Mouse (Mus musculus): ENCODE results near the gene Cd109. TPM values are rescaled to one million over a fixed set of nuclear protein-coding genes. Genes with fewer than 3 reads are reported as not detected.

Gene Cd109
- 2.1 and 2.2 TPM in 2 replicates for polyA plus RNA-seq (2014; fragmentation: Nextera tagmentation; extraction: Ambion mirVana)

DNA sequence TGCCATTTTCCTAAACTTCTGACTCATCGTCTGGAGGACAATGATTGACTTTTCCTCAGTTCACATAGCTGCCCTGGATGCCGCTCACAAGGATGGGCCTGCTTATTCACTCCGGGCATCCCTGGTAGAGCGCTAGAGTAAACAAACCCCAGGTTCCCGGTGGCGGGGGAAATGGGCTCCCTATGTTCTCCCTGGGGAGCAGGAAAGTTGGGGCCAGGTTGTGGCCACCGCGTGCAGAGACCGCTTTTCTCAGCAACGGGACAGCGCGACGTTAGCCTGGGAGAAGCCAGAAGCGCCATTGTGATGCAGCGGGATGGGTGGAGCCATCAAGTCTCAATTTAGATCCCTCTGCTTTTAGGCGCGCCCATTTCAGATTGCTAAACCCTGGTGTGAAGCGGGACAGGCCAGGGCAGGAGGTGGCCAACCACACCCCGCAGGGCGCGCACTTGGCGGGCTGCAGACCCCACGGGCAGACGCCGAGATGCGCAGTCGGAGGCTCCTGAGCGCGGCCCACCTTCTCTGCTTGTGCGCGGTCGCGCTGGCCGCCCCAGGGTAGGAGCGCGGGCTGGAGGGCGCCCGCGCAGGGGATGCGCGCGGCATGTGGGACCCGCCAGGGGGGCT is at the start of gene Cd109:
Gene Cd109, plus strand, starts transcription at position 146 of the 621 bp plus-strand sequence.
- WGBS, result under 1% methylated on average over 43 of the region's 43 CpGs
- peak within 1 kb of the TSS; percentile 58 for H3K9ac ChIP-seq
- no peaks in the 10 kb centered on the region for H3K9me3 ChIP-seq (ENCODE audit: control insufficient read depth, low read length)
- ATAC-seq (ENCODE audit: low FRiP score), result peak; percentile 74
- H3K36me3 ChIP-seq (replicated peaks; ENCODE audit: control insufficient read depth, insufficient read depth), result no peaks in the 10 kb centered on the region
- peak; percentile 38 for DNase-seq (ENCODE audit: low spot score)
- H3K4me1 ChIP-seq (replicated peaks; ENCODE audit: control insufficient read depth, insufficient read depth, low read length), result peaks cover 7% of the 10 kb centered on the region; the same call in 1 of the 2 replicates
- no peak within 1 kb of the TSS for H3K27ac ChIP-seq
- peaks cover 7% of the 10 kb centered on the region; the same call in 1 of the 2 replicates for H3K27me3 ChIP-seq (ENCODE audit: control insufficient read depth, insufficient read depth, low read length)
- peak within 1 kb of the TSS; percentile 98 for H3K4me2 ChIP-seq (replicated peaks)
- H3K4me3 ChIP-seq (replicated peaks; ENCODE audit: low read length), result peak within 1 kb of the TSS; percentile 59

DNA sequence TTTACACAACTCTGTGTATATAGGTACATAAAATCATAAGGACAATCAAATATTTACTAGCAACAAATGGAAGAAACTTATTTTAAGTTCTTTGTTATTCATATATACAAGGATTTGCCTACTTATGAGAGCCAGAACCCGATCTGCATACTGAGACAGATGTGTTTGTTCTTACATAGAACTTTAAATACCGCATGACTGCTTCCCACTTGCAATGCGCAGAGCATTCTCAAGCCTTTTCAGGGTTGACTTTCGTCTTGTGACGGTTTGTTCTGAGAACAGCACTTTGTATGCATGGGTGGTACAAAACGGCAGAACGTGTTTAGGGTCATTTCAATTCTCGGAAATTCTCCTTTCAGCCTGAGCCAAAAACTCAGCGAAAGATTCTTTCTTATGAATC is 45.4 kb upstream of the Cd109 start:
- H3K9ac ChIP-seq, result no peak overlapping the region
- H3K4me2 ChIP-seq (replicated peaks), result no peak overlapping the region
- H3K27ac ChIP-seq, result no peak overlapping the region
- ATAC-seq (ENCODE audit: low FRiP score), result no peak
- no peaks in the 10 kb centered on the region for H3K9me3 ChIP-seq (ENCODE audit: control insufficient read depth, low read length)
- no peaks in the 10 kb centered on the region for H3K4me1 ChIP-seq (replicated peaks; ENCODE audit: control insufficient read depth, insufficient read depth, low read length)
- DNase-seq (ENCODE audit: low spot score), result no peak
- no peaks in the 10 kb centered on the region for H3K27me3 ChIP-seq (ENCODE audit: control insufficient read depth, insufficient read depth, low read length)
- H3K36me3 ChIP-seq (replicated peaks; ENCODE audit: control insufficient read depth, insufficient read depth), result peaks cover 38% of the 10 kb centered on the region
- 82% methylated on average over 9 of the region's 9 CpGs for WGBS
- no peak overlapping the region for H3K4me3 ChIP-seq (replicated peaks; ENCODE audit: low read length)

DNA sequence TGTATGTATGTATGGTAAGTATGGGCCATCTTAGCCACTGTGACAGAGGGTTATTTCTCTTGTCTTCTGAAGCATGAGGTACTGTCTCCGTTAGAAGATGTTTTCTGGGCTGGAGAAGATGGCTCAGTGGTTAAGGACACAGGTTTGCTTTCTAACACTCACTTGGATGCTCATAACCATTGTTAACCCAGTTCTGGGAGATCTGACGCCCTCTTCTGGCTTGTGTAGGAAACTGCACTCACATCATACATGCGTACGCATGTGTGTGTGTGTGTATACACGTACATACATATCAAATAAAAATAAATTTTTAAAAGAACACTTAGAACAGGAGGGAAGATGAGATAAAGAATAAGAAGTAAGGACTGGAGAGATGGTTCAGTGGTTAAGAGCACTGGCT is 38.9 kb upstream of the Cd109 start:
- Histone ChIP-seq H3K27me3 (ENCODE audit: control insufficient read depth, insufficient read depth, low read length) (no peaks in the 10 kb centered on the region), H3K4me1 (replicated peaks; ENCODE audit: control insufficient read depth, insufficient read depth, low read length) (no peaks in the 10 kb centered on the region), H3K36me3 (replicated peaks; ENCODE audit: control insufficient read depth, insufficient read depth) (peaks cover 54% of the 10 kb centered on the region), H3K4me2 (replicated peaks) (no peak overlapping the region), H3K9ac (no peak overlapping the region), H3K4me3 (replicated peaks; ENCODE audit: low read length) (no peak overlapping the region), H3K27ac (no peak overlapping the region), H3K9me3 (ENCODE audit: control insufficient read depth, low read length) (no peaks in the 10 kb centered on the region)
- WGBS, result 91% methylated on average over 5 of the region's 5 CpGs
- DNase-seq (ENCODE audit: low spot score) (no peak), ATAC-seq (ENCODE audit: low FRiP score) (no peak)

DNA sequence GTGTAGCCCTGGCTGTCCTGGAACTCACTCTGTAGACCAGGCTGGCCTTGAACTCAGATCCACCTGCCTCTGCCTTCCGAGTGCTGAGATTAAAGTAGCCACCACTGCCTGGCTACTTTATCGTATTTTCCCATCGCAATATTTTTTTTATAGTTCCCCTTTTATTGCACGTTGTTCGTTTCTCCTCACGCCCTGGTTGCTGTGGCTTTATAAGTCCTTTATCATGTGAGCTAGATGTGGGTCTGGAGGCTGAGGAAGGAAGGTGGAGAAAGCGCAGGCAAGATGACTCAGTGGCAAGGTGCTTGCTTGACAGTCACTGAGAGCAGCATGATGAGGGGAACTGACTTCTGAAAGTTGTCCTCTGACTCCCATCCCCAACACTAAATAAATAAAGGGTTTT is 36.5 kb upstream of the Cd109 start:
- no peak for DNase-seq (ENCODE audit: low spot score)
- Histone ChIP-seq H3K9me3 (ENCODE audit: control insufficient read depth, low read length) (no peaks in the 10 kb centered on the region), H3K27me3 (ENCODE audit: control insufficient read depth, insufficient read depth, low read length) (no peaks in the 10 kb centered on the region), H3K4me2 (replicated peaks) (no peak overlapping the region), H3K9ac (no peak overlapping the region), H3K4me1 (replicated peaks; ENCODE audit: control insufficient read depth, insufficient read depth, low read length) (no peaks in the 10 kb centered on the region), H3K4me3 (replicated peaks; ENCODE audit: low read length) (no peak overlapping the region), H3K36me3 (replicated peaks; ENCODE audit: control insufficient read depth, insufficient read depth) (peaks cover 39% of the 10 kb centered on the region), H3K27ac (no peak overlapping the region)
- no peak for ATAC-seq (ENCODE audit: low FRiP score)
- 98% methylated on average over 7 of the region's 7 CpGs for WGBS

DNA sequence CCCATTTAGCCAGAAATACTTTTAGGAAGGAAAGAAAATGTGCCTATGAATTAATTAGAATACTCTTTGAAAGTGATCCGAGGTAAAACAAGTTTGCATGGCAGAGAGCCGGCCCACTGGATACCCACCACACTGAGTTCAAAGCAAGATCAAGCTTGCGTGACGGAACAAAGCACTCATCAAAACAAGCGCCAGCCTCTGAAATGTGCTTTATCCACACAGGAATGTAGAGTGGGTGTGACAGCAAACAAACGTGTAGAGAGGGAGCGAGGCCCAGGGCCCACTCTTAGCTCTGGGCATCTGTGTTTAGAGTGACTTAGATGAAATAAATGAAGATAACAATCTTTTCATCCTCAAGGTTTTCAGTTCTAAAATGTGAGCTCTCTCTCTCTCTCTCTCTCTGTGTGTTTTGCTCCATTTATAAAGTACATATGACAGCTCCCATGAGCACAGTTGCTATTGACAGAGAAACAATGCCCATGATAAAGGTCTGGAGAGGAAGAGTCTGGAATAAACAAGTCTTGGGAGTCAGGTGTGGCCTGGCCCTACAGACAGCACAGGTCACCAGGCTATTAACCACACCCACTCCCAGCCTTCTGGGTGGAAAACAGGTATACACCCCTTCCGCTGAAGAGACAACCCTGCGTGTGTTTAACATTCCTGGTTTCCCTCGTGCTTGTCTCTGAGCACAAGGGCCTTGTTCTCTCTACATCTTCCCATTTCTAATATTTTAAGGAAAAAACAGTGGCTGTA is 35.5 kb upstream of the Cd109 start:
- 53% methylated on average over 10 of the region's 10 CpGs for WGBS
- DNase-seq (ENCODE audit: low spot score) (no peak), ATAC-seq (ENCODE audit: low FRiP score) (0 out of 2 replicates have a peak, but pooled peaks have one; percentile 24)
- Histone ChIP-seq H3K9me3 (ENCODE audit: control insufficient read depth, low read length) (no peaks in the 10 kb centered on the region), H3K27me3 (ENCODE audit: control insufficient read depth, insufficient read depth, low read length) (no peaks in the 10 kb centered on the region), H3K4me3 (replicated peaks; ENCODE audit: low read length) (no peak overlapping the region), H3K27ac (no peak overlapping the region), H3K36me3 (replicated peaks; ENCODE audit: control insufficient read depth, insufficient read depth) (peaks cover 36% of the 10 kb centered on the region), H3K9ac (no peak overlapping the region), H3K4me1 (replicated peaks; ENCODE audit: control insufficient read depth, insufficient read depth, low read length) (no peaks in the 10 kb centered on the region), H3K4me2 (replicated peaks) (no peak overlapping the region)

DNA sequence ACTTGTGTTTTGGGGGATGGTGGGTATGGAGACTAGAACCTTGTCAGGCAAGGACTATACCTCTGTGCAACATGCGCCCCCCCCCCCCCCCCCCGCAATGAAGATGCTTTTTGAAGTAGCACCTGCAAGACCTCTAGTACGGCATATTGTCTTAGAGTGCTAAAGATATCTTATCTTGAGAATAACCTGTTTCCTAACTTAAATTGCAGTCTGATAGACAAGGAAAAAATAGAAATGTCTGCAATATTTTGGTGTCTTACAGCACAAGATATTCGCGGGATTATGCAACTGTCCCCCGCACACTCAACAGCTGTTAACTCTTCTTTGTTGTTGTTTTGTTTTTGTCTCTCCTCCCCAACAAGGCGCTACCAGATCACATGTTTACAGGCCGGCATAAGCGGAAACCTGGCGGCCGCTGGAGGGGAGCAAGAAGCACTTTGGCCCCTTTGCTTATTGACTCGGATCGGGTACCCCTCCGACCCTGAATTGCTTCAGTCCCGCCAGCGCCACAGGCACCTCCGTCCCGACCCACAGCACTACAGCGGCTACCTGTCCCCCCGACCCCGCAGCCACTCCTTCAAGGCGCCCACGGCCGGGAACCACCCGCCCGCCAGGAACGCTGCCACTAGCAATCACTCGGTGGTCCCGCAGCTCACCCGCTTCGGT is 28.0 kb upstream of the Cd109 start:
- Histone ChIP-seq H3K4me1 (replicated peaks; ENCODE audit: control insufficient read depth, insufficient read depth, low read length) (peaks cover 7% of the 10 kb centered on the region; the same call in 1 of the 2 replicates), H3K9ac (peak overlapping the region; percentile 67), H3K36me3 (replicated peaks; ENCODE audit: control insufficient read depth, insufficient read depth) (0 out of 2 replicates have a peak, but pooled peaks cover 8% of the 10 kb centered on the region), H3K4me2 (replicated peaks) (peak overlapping the region; percentile 56), H3K27ac (peak overlapping the region; percentile 63), H3K9me3 (ENCODE audit: control insufficient read depth, low read length) (no peaks in the 10 kb centered on the region), H3K27me3 (ENCODE audit: control insufficient read depth, insufficient read depth, low read length) (no peaks in the 10 kb centered on the region), H3K4me3 (replicated peaks; ENCODE audit: low read length) (peak overlapping the region; percentile 55)
- WGBS, result 2% methylated on average over 31 of the region's 31 CpGs
- ATAC-seq (ENCODE audit: low FRiP score) (no peak; the same call in 1 of the 2 replicates), DNase-seq (ENCODE audit: low spot score) (peak; percentile 56)

DNA sequence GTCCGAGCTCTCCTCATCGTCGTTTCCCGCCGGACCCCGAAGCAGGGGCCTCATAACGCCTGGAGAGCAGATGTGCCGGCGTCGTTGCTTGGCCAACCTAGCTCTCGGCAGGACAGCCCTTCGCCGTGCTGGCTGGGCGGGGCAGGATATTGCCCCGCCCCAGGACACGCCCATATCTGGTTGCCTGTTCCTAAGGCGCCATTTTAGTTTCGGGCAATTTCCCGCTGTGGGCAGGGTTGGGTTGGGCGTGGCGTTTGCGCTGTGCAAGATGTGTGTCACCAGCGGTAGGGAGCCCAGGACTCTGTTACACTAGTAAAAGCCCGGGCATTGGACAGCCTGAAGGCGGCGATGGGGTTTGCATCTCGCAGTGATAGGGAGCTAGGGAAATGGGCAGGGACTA is 27.4 kb upstream of the Cd109 start, which contains the start of gene Slc17a5:
Gene Slc17a5, minus strand, starts transcription at position 128 of the 400 bp plus-strand sequence.
- whole genome bisulfite sequencing, result under 1% methylated on average over 27 of the region's 27 CpGs
- H3K9me3 ChIP-seq (ENCODE audit: control insufficient read depth, low read length), result no peaks in the 10 kb centered on the region
- H3K9ac ChIP-seq, result peak within 1 kb of the TSS; percentile 67
- H3K27me3 ChIP-seq (ENCODE audit: control insufficient read depth, insufficient read depth, low read length), result no peaks in the 10 kb centered on the region
- ATAC-seq (ENCODE audit: low FRiP score) (peak; percentile 98), DNase-seq (ENCODE audit: low spot score) (peak; percentile 97)
- peaks cover 7% of the 10 kb centered on the region; the same call in 1 of the 2 replicates for H3K4me1 ChIP-seq (replicated peaks; ENCODE audit: control insufficient read depth, insufficient read depth, low read length)
- peak within 1 kb of the TSS; percentile 55 for H3K4me3 ChIP-seq (replicated peaks; ENCODE audit: low read length)
- 0 out of 2 replicates have a peak, but pooled peaks cover 8% of the 10 kb centered on the region for H3K36me3 ChIP-seq (replicated peaks; ENCODE audit: control insufficient read depth, insufficient read depth)
- H3K4me2 ChIP-seq (replicated peaks), result peak within 1 kb of the TSS; percentile 56
- peak within 1 kb of the TSS; percentile 63 for H3K27ac ChIP-seq

DNA sequence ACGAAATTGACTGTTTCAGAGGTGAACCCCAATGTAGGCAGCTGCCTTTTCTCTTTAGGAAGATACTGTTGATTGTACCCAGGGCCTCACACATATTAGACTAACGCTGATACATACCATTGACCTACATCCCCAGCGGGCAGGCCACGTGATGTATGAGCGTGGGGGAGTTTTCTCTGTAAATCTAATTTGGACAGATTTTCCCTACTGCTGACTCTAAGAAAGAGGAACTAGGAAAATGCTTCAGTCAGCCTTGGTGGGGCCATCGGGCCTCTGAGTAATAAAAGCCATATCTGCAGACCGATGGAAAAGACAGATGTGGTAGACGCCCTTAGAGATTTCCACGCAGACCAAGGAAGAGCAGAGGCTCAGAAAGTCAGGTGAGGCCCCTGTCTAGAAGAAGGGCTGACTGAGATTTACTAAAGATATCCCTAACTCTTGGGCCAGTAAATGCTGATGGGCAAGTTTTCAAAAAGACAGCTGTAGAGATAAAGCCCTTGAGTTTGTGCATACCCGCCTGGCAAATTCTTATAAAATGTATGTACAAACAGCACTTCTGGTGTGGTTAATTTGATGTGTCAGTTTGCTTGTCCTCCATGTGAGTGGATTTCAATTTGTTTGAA is 26.8 kb upstream of the Cd109 start:
- DNase-seq (ENCODE audit: low spot score) (no peak), ATAC-seq (ENCODE audit: low FRiP score) (peak; percentile 32; the same call in 1 of the 2 replicates)
- no peaks in the 10 kb centered on the region for H3K27me3 ChIP-seq (ENCODE audit: control insufficient read depth, insufficient read depth, low read length)
- 0 out of 2 replicates have a peak, but pooled peaks cover 8% of the 10 kb centered on the region for H3K36me3 ChIP-seq (replicated peaks; ENCODE audit: control insufficient read depth, insufficient read depth)
- peak overlapping the region; percentile 63 for H3K27ac ChIP-seq
- peak overlapping the region; percentile 55 for H3K4me3 ChIP-seq (replicated peaks; ENCODE audit: low read length)
- H3K4me1 ChIP-seq (replicated peaks; ENCODE audit: control insufficient read depth, insufficient read depth, low read length), result peaks cover 7% of the 10 kb centered on the region; the same call in 1 of the 2 replicates
- no peaks in the 10 kb centered on the region for H3K9me3 ChIP-seq (ENCODE audit: control insufficient read depth, low read length)
- 75% methylated on average over 10 of the region's 10 CpGs for WGBS
- H3K4me2 ChIP-seq (replicated peaks), result peak overlapping the region; percentile 56
- peak overlapping the region; percentile 67; the same call in 1 of the 2 replicates for H3K9ac ChIP-seq

Measured in hindbrain, embryonic 14.5 days (tissue).